Comparison of ENCODE assay signal across 23 mouse cellular contexts in the genomic region with DNA sequence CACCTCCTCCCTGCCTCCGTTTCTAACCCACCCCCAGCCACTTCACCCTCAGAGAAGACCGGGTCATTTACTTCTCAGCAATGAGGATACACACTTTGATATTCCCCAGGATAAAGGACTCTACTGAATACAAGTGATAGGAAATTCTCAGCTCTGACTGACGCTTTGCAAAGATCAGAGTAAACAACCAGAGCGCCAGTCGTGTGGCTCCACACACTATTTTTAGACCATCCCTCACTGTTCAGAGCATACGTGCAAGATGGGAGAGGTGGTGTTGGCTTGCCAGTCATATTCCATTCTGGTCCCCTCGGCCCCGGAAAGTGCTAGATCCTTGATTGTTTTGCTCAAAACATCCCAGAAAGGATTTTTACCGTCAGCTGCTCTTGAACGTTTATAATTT.
DNase-seq lines count a peak whose midpoint lies in the region; ATAC-seq and TF ChIP-seq lines count a peak whose summit lies in the region.
"Had no signal": no experiment of that assay in that cellular context is flagged by ENCODE, and none has a peak within 500 bp of the region (broad histone marks: within the 10 kb centered on the region; RNA-seq: fewer than 3 reads in every experiment).

No protein-coding gene starts in this region.

- DNase-seq in frontal cortex, adult 2 months (ENCODE audit: extremely low spot score in 1 of 2, low spot score in 1 of 2) = no peak
- DNase-seq in heart, adult 9 months (ENCODE audit: low spot score in 2 of 2) = no peak
- no peak for DNase-seq in layer of hippocampus, adult 2 months (ENCODE audit: low spot score in 2 of 2)
- no peak for DNase-seq in layer of hippocampus, adult 11-12 months (ENCODE audit: low spot score)
- no peak for DNase-seq in lung, adult 18-20 months
- DNase-seq: adrenal gland, postnatal 10 days; cerebellum, adult 8-10 months; cerebellum, postnatal 36 days; gastrocnemius, postnatal 36 days; kidney, adult 8-10 months; kidney, postnatal 10 days; right cerebral cortex, adult 18-20 months; right cerebral cortex, postnatal 4 days; thymus, adult 2 months; thymus, postnatal 4 days had no signal

- H3K27ac ChIP-seq in heart, embryonic 12.5 days (ENCODE audit: poor library complexity, severe bottlenecking) = peak overlapping the region; percentile 57
- H3K27ac ChIP-seq in layer of hippocampus, adult 2 months = peak overlapping the region; percentile 19; the same call in 1 of the 2 replicates
- H3K27ac ChIP-seq: hindbrain, embryonic 12.5 days; midbrain, embryonic 10.5 days had no signal

- peak; percentile 59 for ATAC-seq in frontal cortex, adult (ENCODE audit: low TSS enrichment)
- no peak for ATAC-seq in heart, embryonic 12.5 days (ENCODE audit: insufficient number of reproducible peaks, low FRiP score)
- ATAC-seq: forebrain, embryonic 14.5 days; lung, postnatal 0 days; midbrain, embryonic 16.5 days had no signal

- no peaks in the 10 kb centered on the region for H3K9me3 ChIP-seq in heart, embryonic 12.5 days (replicated peaks)
- H3K9me3 ChIP-seq: hindbrain, embryonic 12.5 days; midbrain, embryonic 10.5 days had no signal

- 25% methylated on average over 10 of the region's 10 CpGs for WGBS in heart, embryonic 12.5 days

- peaks cover 33% of the 10 kb centered on the region for H3K4me1 ChIP-seq in heart, embryonic 12.5 days (replicated peaks)

- H3K4me3 ChIP-seq in heart, embryonic 12.5 days = no peak overlapping the region
- no peak overlapping the region for H3K4me3 ChIP-seq in layer of hippocampus, adult 2 months
- H3K4me3 ChIP-seq: hindbrain, embryonic 12.5 days; midbrain, embryonic 10.5 days; myocyte had no signal

- no peaks in the 10 kb centered on the region for H3K36me3 ChIP-seq in heart, embryonic 12.5 days
- H3K36me3 ChIP-seq: hindbrain, embryonic 12.5 days; midbrain, embryonic 10.5 days had no signal

- H3K9ac ChIP-seq in heart, embryonic 12.5 days = no peak overlapping the region
- H3K9ac ChIP-seq: hindbrain, embryonic 12.5 days had no signal

- H3K27me3 ChIP-seq in heart, embryonic 12.5 days (replicated peaks) = no peaks in the 10 kb centered on the region
- H3K27me3 ChIP-seq: hindbrain, embryonic 12.5 days had no signal

- no peak for TF ChIP-seq CTCF in layer of hippocampus, adult 2 months (conservative IDR thresholded peaks at IDR 0.05)

- peak overlapping the region; percentile 37 for H3K4me2 ChIP-seq in heart, embryonic 12.5 days
- H3K4me2 ChIP-seq: hindbrain, embryonic 12.5 days had no signal
